Mouse (Mus musculus) effector memory CD4-positive, alpha-beta T cell, adult 7 months (primary cell): ENCODE data around the gene Acot9. TPM values are rescaled to one million over a fixed set of nuclear protein-coding genes. Genes with fewer than 3 reads are reported as not detected.

Experiments
- polyA plus RNA-seq: library from polyadenylated mRNA; unstranded; fragments of 100-300 nt; shearing (Covaris generic); gene quantifications from one replicate; pipeline ENCODE4 v1.2.1, GENCODE M21; 2017

Gene Acot9
- 59.5 TPM for polyA plus RNA-seq

GRCm38 (mm10) chrX:155262235-155262914 lies at the start of gene Acot9:
Acot9 (plus strand) TSS chrX:155262443.

GRCm38 (mm10) chrX:155216271-155216670 lies 46.0 kb upstream of the Acot9 start, which contains the start of gene Sat1:
Sat1 (minus strand) TSS chrX:155216449.

GRCm38 (mm10) chrX:155340654-155341053 lies 78.4 kb downstream of the Acot9 start, which contains the start of gene Prdx4:
Prdx4 (minus strand) TSS chrX:155340754.

Other genes starting within 250 kb of the Acot9 start
- gene Magea5, start 199.3 kb upstream of the Acot9 start, polyA plus RNA-seq: not detected
- gene Magea1, start 172.7 kb upstream of the Acot9 start, polyA plus RNA-seq: not detected
- gene Magea2, start 168.8 kb upstream of the Acot9 start, polyA plus RNA-seq: not detected
- not detected for gene Cldn34b2, start 134.0 kb upstream of the Acot9 start, polyA plus RNA-seq
- 279 TPM for gene Sat1, start 46.0 kb upstream of the Acot9 start, polyA plus RNA-seq
- gene Prdx4, start 78.3 kb downstream of the Acot9 start, polyA plus RNA-seq: 24.6 TPM